Comparison of ENCODE assay signal across 12 mouse cellular contexts in genomic region chr15:99677089-99677488, GRCm38 (mm10). TPM values are rescaled to one million over a fixed set of nuclear protein-coding genes. Genes with fewer than 3 reads are reported as not detected.
DNase-seq lines count a peak whose midpoint lies in the region; ATAC-seq and TF ChIP-seq lines count a peak whose summit lies in the region.
"Had no signal": no experiment of that assay in that cellular context is flagged by ENCODE, and none has a peak within 500 bp of the region (broad histone marks: within the 10 kb centered on the region; RNA-seq: fewer than 3 reads in every experiment).

No protein-coding gene starts in this region.

- H3K36me3 ChIP-seq in E14TG2a.4 (ENCODE audit: insufficient read depth, low read length) = peaks cover 9% of the 10 kb centered on the region
- H3K36me3 ChIP-seq in forebrain, embryonic 11.5 days (ENCODE audit: control insufficient read depth, insufficient read depth, low read length) = no peaks in the 10 kb centered on the region
- H3K36me3 ChIP-seq in midbrain, embryonic 10.5 days = no peaks in the 10 kb centered on the region

- 0 out of 2 replicates have a peak overlapping the region, but pooled peaks have one; percentile 25 for H3K27ac ChIP-seq in forebrain, embryonic 11.5 days (ENCODE audit: low read depth, low read length)
- peak overlapping the region; percentile 61 for H3K27ac ChIP-seq in midbrain, embryonic 10.5 days (replicated peaks)

- H3K4me2 ChIP-seq in forebrain, embryonic 11.5 days (ENCODE audit: low read depth, low read length, severe bottlenecking) = no peak overlapping the region

- WGBS in forebrain, embryonic 11.5 days = 26% methylated on average over 8 of the region's 8 CpGs
- 32% methylated on average over 8 of the region's 8 CpGs for WGBS in midbrain, embryonic 10.5 days

- no peak overlapping the region for H3K9ac ChIP-seq in forebrain, embryonic 11.5 days (ENCODE audit: low read length)

- H3K27me3 ChIP-seq in E14TG2a.4 (ENCODE audit: insufficient read depth, low read length) = peaks cover 15% of the 10 kb centered on the region
- peaks cover 2% of the 10 kb centered on the region; the same call in 1 of the 2 replicates for H3K27me3 ChIP-seq in forebrain, embryonic 11.5 days (ENCODE audit: control insufficient read depth, insufficient read depth, low read length)
- H3K27me3 ChIP-seq in midbrain, embryonic 10.5 days (ENCODE audit: low read depth, poor library complexity, severe bottlenecking) = peaks cover 31% of the 10 kb centered on the region

- peaks cover 69% of the 10 kb centered on the region for H3K4me1 ChIP-seq in E14TG2a.4 (replicated peaks; ENCODE audit: low read depth, low read length)
- no peaks in the 10 kb centered on the region for H3K4me1 ChIP-seq in forebrain, embryonic 11.5 days (replicated peaks; ENCODE audit: control insufficient read depth, insufficient read depth, low read length)
- H3K4me1 ChIP-seq in midbrain, embryonic 10.5 days = peaks cover 37% of the 10 kb centered on the region

- ATAC-seq in frontal cortex, adult (ENCODE audit: low TSS enrichment) = 0 out of 2 replicates have a peak, but pooled peaks have one; percentile 38
- ATAC-seq in forebrain, embryonic 11.5 days (replicated peaks; ENCODE audit: low FRiP score) = peak; percentile 44

- peak overlapping the region; percentile 68 for H3K4me3 ChIP-seq in E14TG2a.4 (replicated peaks; ENCODE audit: low read length)
- no peak overlapping the region for H3K4me3 ChIP-seq in forebrain, embryonic 11.5 days (ENCODE audit: low read depth, low read length)
- H3K4me3 ChIP-seq in midbrain, embryonic 10.5 days = 0 out of 2 replicates have a peak overlapping the region, but pooled peaks have one; percentile 4

- TF ChIP-seq CTCF in E14TG2a.4 (conservative IDR thresholded peaks at IDR 0.05; ENCODE audit: low read length) = no peak

- no peaks in the 10 kb centered on the region for H3K9me3 ChIP-seq in E14TG2a.4 (ENCODE audit: low read length)
- H3K9me3 ChIP-seq in forebrain, embryonic 11.5 days (ENCODE audit: control insufficient read depth, low read length) = no peaks in the 10 kb centered on the region
- H3K9me3 ChIP-seq in midbrain, embryonic 10.5 days (replicated peaks) = no peaks in the 10 kb centered on the region

- DNase-seq in frontal cortex, adult 2 months (ENCODE audit: extremely low spot score in 1 of 2, low spot score in 1 of 2) = no peak
- DNase-seq in forebrain, embryonic 11.5 days (ENCODE audit: low spot score) = no peak
- DNase-seq in midbrain, embryonic 10.5 days (ENCODE audit: low spot score) = no peak
- DNase-seq in yolk sac, embryonic 10.5 days (ENCODE audit: low spot score) = no peak
- DNase-seq in Muller cell, postnatal 12 days (ENCODE audit: inconsistent ontology term) = no peak
- no peak for DNase-seq in embryo, embryonic 10 days (ENCODE audit: low spot score)
- DNase-seq: kidney, adult 2 months had no signal

RNA-seq across cellular contexts. Expression of gene Asic1, which starts 6.9 kb away (rescaled TPM):
- polyA plus RNA-seq in frontal cortex, adult 2 months (2012; rRNA removed) = 78.1 and 80.7 TPM in 2 replicates
- 3.9 and 5.3 TPM in 2 replicates for polyA plus RNA-seq in forebrain, embryonic 11.5 days (2014; fragmentation: Nextera tagmentation; extraction: Ambion mirVana)
- 6.0 and 14.9 TPM in 2 replicates for polyA plus RNA-seq in midbrain, embryonic 10.5 days (2016; fragmentation: Nextera tagmentation; extraction: Ambion mirVana)

RNA-seq across cellular contexts. Expression of gene Smarcd1, which starts 24.8 kb away (rescaled TPM):
- polyA plus RNA-seq in frontal cortex, adult 2 months (2012; rRNA removed) = 189 and 197 TPM in 2 replicates
- 134 and 142 TPM in 2 replicates for polyA plus RNA-seq in forebrain, embryonic 11.5 days (2014; fragmentation: Nextera tagmentation; extraction: Ambion mirVana)
- polyA plus RNA-seq in midbrain, embryonic 10.5 days (2016; fragmentation: Nextera tagmentation; extraction: Ambion mirVana) = 98.1 and 112 TPM in 2 replicates

RNA-seq across cellular contexts. Expression of gene Racgap1, which starts 25.6 kb away (rescaled TPM):
- 11.8 and 13.8 TPM in 2 replicates for polyA plus RNA-seq in frontal cortex, adult 2 months (2012; rRNA removed)
- polyA plus RNA-seq in forebrain, embryonic 11.5 days (2014; fragmentation: Nextera tagmentation; extraction: Ambion mirVana) = 201 and 217 TPM in 2 replicates
- 208 and 239 TPM in 2 replicates for polyA plus RNA-seq in midbrain, embryonic 10.5 days (2016; fragmentation: Nextera tagmentation; extraction: Ambion mirVana)

RNA-seq across cellular contexts. Expression of gene Gm17349, which starts 28.2 kb away (rescaled TPM):
- 1.00 TPM in 1 of 2 replicates, not detected in the other for polyA plus RNA-seq in frontal cortex, adult 2 months (2012; rRNA removed)
- not detected in 2 replicates for polyA plus RNA-seq in forebrain, embryonic 11.5 days (2014; fragmentation: Nextera tagmentation; extraction: Ambion mirVana)
- polyA plus RNA-seq in midbrain, embryonic 10.5 days (2016; fragmentation: Nextera tagmentation; extraction: Ambion mirVana) = not detected in 2 replicates
- polyA plus RNA-seq: C2C12; gonadal fat pad, adult 2 months; testis, adult 2 months had no signal

RNA-seq across cellular contexts. Expression of gene Gpd1, which starts 40.2 kb away (rescaled TPM):
- 52.2 and 56.5 TPM in 2 replicates for polyA plus RNA-seq in frontal cortex, adult 2 months (2012; rRNA removed)
- 0.35 and 0.53 TPM in 2 replicates for polyA plus RNA-seq in forebrain, embryonic 11.5 days (2014; fragmentation: Nextera tagmentation; extraction: Ambion mirVana)
- polyA plus RNA-seq in midbrain, embryonic 10.5 days (2016; fragmentation: Nextera tagmentation; extraction: Ambion mirVana) = 0.40 and 0.62 TPM in 2 replicates

Comparison
In these comparisons a context has a peak if more than half of its experiments do, and no peak if none do; other contexts are left out.
1. RNA of gene Racgap1, which starts 25.6 kb away (polyA plus RNA-seq): 201 to 217 TPM in forebrain, embryonic 11.5 days and 208 to 239 TPM in midbrain, embryonic 10.5 days; 11.8 to 13.8 TPM in frontal cortex, adult 2 months; every median in the first group is over 10 times any median in the second.